Mouse (Mus musculus) megakaryocyte, embryonic 14.5 days (primary cell): ENCODE results near the gene Rere.

ENCODE experiments used
- FLI1 ChIP-seq: IDR thresholded peaks from 2 replicates; pipeline ENCODE4 v1.6.1; 2012; ENCODE audit warnings: low read length, inconsistent platforms, mixed read lengths
- GATA1 ChIP-seq: IDR thresholded peaks from 3 replicates; pipeline ENCODE4 v1.6.1; 2012; ENCODE audit warnings: mixed read lengths, low read length, inconsistent platforms, borderline replicate concordance

DNA sequence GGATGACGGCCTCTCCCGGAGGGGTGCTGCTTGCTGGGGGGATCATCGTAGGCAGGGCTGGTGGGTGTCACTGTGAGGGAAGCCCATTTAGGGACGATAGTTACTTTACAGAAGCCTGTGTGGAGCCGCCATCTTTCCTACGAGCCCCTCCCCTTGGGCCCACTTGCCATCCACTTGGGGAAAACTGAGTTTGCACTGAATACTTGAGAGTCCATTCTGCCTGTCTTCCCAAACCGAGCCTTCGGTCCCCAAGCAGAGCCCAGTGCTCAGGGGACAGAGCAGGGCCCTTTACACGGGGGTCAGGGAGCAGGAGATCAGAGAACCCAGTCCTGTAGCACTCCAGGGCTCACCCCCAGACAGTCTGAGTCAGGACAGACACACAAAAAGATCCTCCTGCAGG, 362.9 kb downstream of the Rere start:
- TF ChIP-seq GATA1 (no peak), FLI1 (no peak)
